Mouse (Mus musculus) midbrain, embryonic 12.5 days (tissue): ENCODE data around the gene Muc2. TPM values are rescaled to one million over a fixed set of nuclear protein-coding genes. Genes with fewer than 3 reads are reported as not detected.
"Not testable (repeated sequence)": the region's sequence is repeated elsewhere in the genome, so short reads cannot be mapped to it uniquely, and the experiment has no call there.

Source experiments
- ATAC-seq: fragments of 200-750 bp; cut with Nextera tagmentation; 2 replicates; pipeline ENCODE4 v1.8.0; 2017; ENCODE audit warnings: low read depth, moderate TSS enrichment, moderate library complexity; ENCODE audit not compliant: low FRiP score
- H3K27ac ChIP-seq: fragments of 300-500 bp; sonication (generic); replicated peaks from 2 replicates; pipeline ENCODE4 v1.5.1; 2016; ENCODE audit warnings: mild to moderate bottlenecking
- H3K27me3 ChIP-seq: fragments of 300-500 bp; sonication (generic); 2 replicates; pipeline ENCODE4 v1.6.1; 2016; ENCODE audit warnings: mild to moderate bottlenecking
- H3K36me3 ChIP-seq: fragments of 300-500 bp; sonication (generic); 2 replicates; pipeline ENCODE4 v1.6.1; 2016
- H3K4me1 ChIP-seq: fragments of 300-500 bp; sonication (generic); 2 replicates; pipeline ENCODE4 v1.6.1; 2016
- H3K4me2 ChIP-seq: fragments of 300-500 bp; sonication (generic); replicated peaks from 2 replicates; pipeline ENCODE4 v1.6.1; 2016; ENCODE audit warnings: mild to moderate bottlenecking, moderate library complexity
- H3K4me3 ChIP-seq: fragments of 300-500 bp; sonication (generic); 2 replicates; pipeline ENCODE4 v1.5.1; 2016; ENCODE audit warnings: mild to moderate bottlenecking
- H3K9ac ChIP-seq: fragments of 300-500 bp; sonication (generic); replicated peaks from 2 replicates; pipeline ENCODE4 v1.6.1; 2016; ENCODE audit warnings: mild to moderate bottlenecking, moderate library complexity
- H3K9me3 ChIP-seq: fragments of 300-500 bp; sonication (generic); 2 replicates; pipeline ENCODE4 v1.6.1; 2016; ENCODE audit warnings: mild to moderate bottlenecking
- WGBS: fragments of 180-500 bp; shearing (Covaris S2); methylation state at CpG from one replicate; pipeline ENCODE4 v1.1.7; 2016; 5-methylcytosine and 5-hydroxymethylcytosine counted together
- polyA plus RNA-seq: library from polyadenylated mRNA; unstranded; fragments of >200 nt; fragmentation: Nextera tagmentation; extraction: Ambion mirVana; gene quantifications from 2 replicates; pipeline ENCODE4 v1.2.1, GENCODE M21; 2016

Gene Muc2
- 0.18 TPM in 1 of 2 replicates, not detected in the other for polyA plus RNA-seq

- H3K9me3 ChIP-seq = no peaks in the 10 kb centered on the region
- no peak within 1 kb of the TSS for H3K4me2 ChIP-seq
- H3K9ac ChIP-seq = no peak within 1 kb of the TSS
- H3K4me1 ChIP-seq = no peaks in the 10 kb centered on the region
- 79% methylated on average over 8 of the region's 8 CpGs for WGBS
- H3K36me3 ChIP-seq = no peaks in the 10 kb centered on the region
- H3K27me3 ChIP-seq = peaks cover 11% of the 10 kb centered on the region
- ATAC-seq = no peak
- H3K4me3 ChIP-seq = no peak within 1 kb of the TSS
- H3K27ac ChIP-seq = no peak within 1 kb of the TSS
These were observed at the start of gene Muc2 for GRCm38 (mm10) chr7:141690040-141690439. Muc2 (plus strand) TSS chr7:141690340.

GRCm38 (mm10) chr7:141642375-141642774 lies 47.8 kb upstream of the Muc2 start:
- ATAC-seq = no peak
- 100% methylated on average over 1 of the region's 1 CpGs for WGBS
- H3K4me2 ChIP-seq = no peak overlapping the region
- no peak overlapping the region for H3K27ac ChIP-seq
- no peak overlapping the region for H3K4me3 ChIP-seq
- no peaks in the 10 kb centered on the region for H3K9me3 ChIP-seq
- H3K4me1 ChIP-seq = no peaks in the 10 kb centered on the region
- no peaks in the 10 kb centered on the region for H3K27me3 ChIP-seq
- H3K9ac ChIP-seq = no peak overlapping the region
- H3K36me3 ChIP-seq = no peaks in the 10 kb centered on the region

- ATAC-seq = no peak
- WGBS = 57% methylated on average over 3 of the region's 3 CpGs
These were observed 47.0 kb upstream of the Muc2 start for GRCm38 (mm10) chr7:141643160-141643559.

GRCm38 (mm10) chr7:141647083-141647482 lies 43.1 kb upstream of the Muc2 start:
- H3K4me1 ChIP-seq = 0 out of 2 replicates have a peak, but pooled peaks cover under 1% of the 10 kb centered on the region
- H3K27me3 ChIP-seq = no peaks in the 10 kb centered on the region
- H3K9me3 ChIP-seq = no peaks in the 10 kb centered on the region
- no peak for ATAC-seq
- 68% methylated on average over 2 of the region's 2 CpGs for WGBS
- H3K9ac ChIP-seq = no peak overlapping the region
- H3K36me3 ChIP-seq = no peaks in the 10 kb centered on the region
- H3K4me3 ChIP-seq = no peak overlapping the region
- no peak overlapping the region for H3K27ac ChIP-seq
- H3K4me2 ChIP-seq = no peak overlapping the region

More at GRCm38 (mm10) chr7:141643160-141643559, 47.0 kb upstream of the Muc2 start:
- Histone ChIP-seq H3K4me1 (no peaks in the 10 kb centered on the region), H3K4me2 (no peak overlapping the region), H3K27me3 (no peaks in the 10 kb centered on the region), H3K27ac (no peak overlapping the region), H3K9me3 (no peaks in the 10 kb centered on the region), H3K9ac (no peak overlapping the region), H3K4me3 (no peak overlapping the region), H3K36me3 (no peaks in the 10 kb centered on the region)

GRCm38 (mm10) chr7:141647815-141648214 lies 42.3 kb upstream of the Muc2 start:
- Histone ChIP-seq H3K9ac (no peak overlapping the region), H3K4me1 (0 out of 2 replicates have a peak, but pooled peaks cover 4% of the 10 kb centered on the region), H3K27ac (no peak overlapping the region), H3K27me3 (no peaks in the 10 kb centered on the region), H3K36me3 (no peaks in the 10 kb centered on the region), H3K4me3 (no peak overlapping the region), H3K9me3 (no peaks in the 10 kb centered on the region), H3K4me2 (no peak overlapping the region)
- no peak for ATAC-seq
- 84% methylated on average over 11 of the region's 11 CpGs for WGBS

GRCm38 (mm10) chr7:141652191-141652590 lies 37.9 kb upstream of the Muc2 start:
- Histone ChIP-seq H3K27ac (no peak overlapping the region), H3K9me3 (no peaks in the 10 kb centered on the region), H3K9ac (no peak overlapping the region), H3K4me3 (no peak overlapping the region), H3K4me2 (no peak overlapping the region), H3K27me3 (no peaks in the 10 kb centered on the region), H3K4me1 (0 out of 2 replicates have a peak, but pooled peaks cover 4% of the 10 kb centered on the region), H3K36me3 (no peaks in the 10 kb centered on the region)
- 51% methylated on average over 7 of the region's 7 CpGs for WGBS
- ATAC-seq = no peak

- Histone ChIP-seq H3K27ac (no peak overlapping the region), H3K4me1 (no peaks in the 10 kb centered on the region), H3K27me3 (no peaks in the 10 kb centered on the region), H3K4me2 (no peak overlapping the region), H3K9ac (no peak overlapping the region), H3K36me3 (no peaks in the 10 kb centered on the region), H3K9me3 (no peaks in the 10 kb centered on the region), H3K4me3 (no peak overlapping the region)
- WGBS = 82% methylated on average over 1 of the region's 1 CpGs
- no peak for ATAC-seq
These were observed 29.8 kb upstream of the Muc2 start for GRCm38 (mm10) chr7:141660346-141660745.

- H3K27me3 ChIP-seq = no peaks in the 10 kb centered on the region
- WGBS = 85% methylated on average over 3 of the region's 3 CpGs
- H3K9ac ChIP-seq = no peak overlapping the region
- H3K9me3 ChIP-seq = no peaks in the 10 kb centered on the region
- H3K4me1 ChIP-seq = no peaks in the 10 kb centered on the region
- ATAC-seq = no peak
- no peak overlapping the region for H3K4me3 ChIP-seq
- H3K4me2 ChIP-seq = no peak overlapping the region
- H3K36me3 ChIP-seq = no peaks in the 10 kb centered on the region
- H3K27ac ChIP-seq = no peak overlapping the region
These were observed 28.7 kb upstream of the Muc2 start for GRCm38 (mm10) chr7:141661481-141661880.

- Histone ChIP-seq H3K9ac (no peak overlapping the region), H3K4me1 (no peaks in the 10 kb centered on the region), H3K27me3 (no peaks in the 10 kb centered on the region), H3K4me2 (no peak overlapping the region), H3K36me3 (no peaks in the 10 kb centered on the region), H3K9me3 (no peaks in the 10 kb centered on the region), H3K4me3 (no peak overlapping the region), H3K27ac (no peak overlapping the region)
- no peak for ATAC-seq
- WGBS = 65% methylated on average over 5 of the region's 5 CpGs
These were observed 27.9 kb upstream of the Muc2 start for GRCm38 (mm10) chr7:141662223-141662622.

- 16% methylated on average over 4 of the region's 4 CpGs for WGBS
- no peaks in the 10 kb centered on the region for H3K36me3 ChIP-seq
- no peaks in the 10 kb centered on the region for H3K4me1 ChIP-seq
- ATAC-seq = no peak
- H3K27me3 ChIP-seq = no peaks in the 10 kb centered on the region
- H3K9me3 ChIP-seq = no peaks in the 10 kb centered on the region
- H3K4me2 ChIP-seq = no peak overlapping the region
- no peak overlapping the region for H3K27ac ChIP-seq
- H3K9ac ChIP-seq = no peak overlapping the region
- no peak overlapping the region for H3K4me3 ChIP-seq
These were observed 23.9 kb upstream of the Muc2 start for GRCm38 (mm10) chr7:141666190-141666589.

GRCm38 (mm10) chr7:141669097-141669496 lies 21.0 kb upstream of the Muc2 start:
- H3K27me3 ChIP-seq, ATAC-seq, H3K4me1 ChIP-seq, H3K36me3 ChIP-seq, H3K4me3 ChIP-seq, H3K27ac ChIP-seq, H3K9me3 ChIP-seq, H3K9ac ChIP-seq, H3K4me2 ChIP-seq: not testable (repeated sequence)
- 85% methylated on average over 3 of the region's 3 CpGs for WGBS

- Histone ChIP-seq H3K9ac (no peak overlapping the region), H3K36me3 (no peaks in the 10 kb centered on the region), H3K4me3 (no peak overlapping the region), H3K4me1 (no peaks in the 10 kb centered on the region), H3K9me3 (no peaks in the 10 kb centered on the region), H3K27me3 (no peaks in the 10 kb centered on the region), H3K27ac (no peak overlapping the region), H3K4me2 (no peak overlapping the region)
- no peak for ATAC-seq
- 82% methylated on average over 4 of the region's 4 CpGs for WGBS
These were observed 19.1 kb upstream of the Muc2 start for GRCm38 (mm10) chr7:141670999-141671398.

GRCm38 (mm10) chr7:141671626-141672291 lies 18.4 kb upstream of the Muc2 start:
- 87% methylated on average over 5 of the region's 5 CpGs for WGBS
- H3K9ac ChIP-seq = no peak overlapping the region
- no peak overlapping the region for H3K4me2 ChIP-seq
- no peaks in the 10 kb centered on the region for H3K4me1 ChIP-seq
- no peak overlapping the region for H3K4me3 ChIP-seq
- H3K9me3 ChIP-seq = no peaks in the 10 kb centered on the region
- no peaks in the 10 kb centered on the region for H3K27me3 ChIP-seq
- no peak for ATAC-seq
- H3K36me3 ChIP-seq = no peaks in the 10 kb centered on the region
- no peak overlapping the region for H3K27ac ChIP-seq
